Mouse (Mus musculus) liver, embryonic 16.5 days (tissue): ENCODE data around the gene Dennd2a. TPM values are rescaled to one million over a fixed set of nuclear protein-coding genes. Genes with fewer than 3 reads are reported as not detected.

Experiments used
- ATAC-seq: fragments of 200-750 bp; cut with Nextera tagmentation; 2 replicates; pipeline ENCODE4 v1.8.0; 2017; ENCODE audit warnings: low read depth, mild to moderate bottlenecking, moderate number of reproducible peaks, moderate library complexity
- H3K27ac ChIP-seq: fragments of 300-500 bp; sonication (generic); 2 replicates; pipeline ENCODE4 v1.5.1; 2014; ENCODE audit warnings: mild to moderate bottlenecking, low read length
- H3K27me3 ChIP-seq: fragments of 300-500 bp; sonication (generic); 2 replicates; pipeline ENCODE4 v1.6.1; 2014; ENCODE audit warnings: low read depth, low read length, mixed read lengths; ENCODE audit not compliant: control insufficient read depth, insufficient read depth
- H3K36me3 ChIP-seq: fragments of 300-500 bp; sonication (generic); 2 replicates; pipeline ENCODE4 v1.6.1; 2014; ENCODE audit warnings: mild to moderate bottlenecking; ENCODE audit not compliant: control insufficient read depth, insufficient read depth
- H3K4me1 ChIP-seq: fragments of 300-500 bp; sonication (generic); 2 replicates; pipeline ENCODE4 v1.6.1; 2014; ENCODE audit warnings: low read depth, low read length, mixed read lengths; ENCODE audit not compliant: control insufficient read depth
- H3K4me2 ChIP-seq: fragments of 300-500 bp; sonication (generic); 2 replicates; pipeline ENCODE4 v1.6.1; 2014; ENCODE audit warnings: low read depth, low read length, mixed read lengths
- H3K4me3 ChIP-seq: fragments of 300-500 bp; sonication (generic); 2 replicates; pipeline ENCODE4 v1.5.1; 2014; ENCODE audit warnings: low read depth, mild to moderate bottlenecking, low read length
- H3K9ac ChIP-seq: fragments of 300-500 bp; sonication (generic); 2 replicates; pipeline ENCODE4 v1.6.1; 2014; ENCODE audit warnings: low read depth, low read length
- H3K9me3 ChIP-seq: fragments of 300-500 bp; sonication (generic); replicated peaks from 2 replicates; pipeline ENCODE4 v1.6.1; 2016; ENCODE audit warnings: low read length; ENCODE audit not compliant: control insufficient read depth
- WGBS: fragments of 180-500 bp; shearing (Covaris S2); extraction: QIAGEN DNeasy Blood & Tissue Kit; methylation state at CpG from one replicate; pipeline ENCODE4 v1.1.7; 2014; ENCODE audit not compliant: insufficient replicate concordance; 5-methylcytosine and 5-hydroxymethylcytosine counted together
- polyA plus RNA-seq: library from polyadenylated mRNA; unstranded; fragments of >200 nt; fragmentation: Nextera tagmentation; extraction: Ambion mirVana; gene quantifications from 2 replicates; pipeline ENCODE4 v1.2.1, GENCODE M21; 2015

The Dennd2a gene
- polyA plus RNA-seq, 1 experiment from 2014 or later: 1.1 TPM

DNA sequence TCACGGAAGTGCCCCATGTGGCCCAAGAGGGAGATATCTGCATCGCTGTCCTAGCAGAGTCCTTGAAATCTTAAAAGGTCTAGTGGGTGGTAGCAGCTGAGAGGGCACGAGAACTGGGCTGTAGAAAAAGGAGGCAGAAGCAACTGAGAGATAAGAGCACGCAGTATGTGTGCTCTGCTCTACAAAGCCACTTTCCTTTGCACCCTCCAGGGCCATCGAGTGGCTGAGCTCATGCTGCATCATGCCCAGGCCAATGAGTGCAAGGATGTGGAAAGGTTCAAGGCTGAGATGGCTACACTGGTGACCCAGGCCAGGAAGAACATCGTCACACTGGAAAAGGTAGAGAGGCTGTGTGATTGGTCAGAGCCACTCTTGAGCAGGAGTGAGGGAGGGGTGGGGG, 27.9 kb upstream of the Dennd2a start, which contains the start of gene Gm42420:
Gene Gm42420, plus strand, starts transcription at position 237 of the 400 bp plus-strand sequence.
- no peaks in the 10 kb centered on the region for H3K9me3 ChIP-seq
- H3K27me3 ChIP-seq: no peaks in the 10 kb centered on the region
- no peak within 1 kb of the TSS for H3K27ac ChIP-seq
- H3K36me3 ChIP-seq: peaks cover 10% of the 10 kb centered on the region
- H3K4me2 ChIP-seq: no peak within 1 kb of the TSS
- 47% methylated on average over 6 of the region's 6 CpGs for WGBS
- ATAC-seq: 0 out of 2 replicates have a peak, but pooled peaks have one; percentile 14
- H3K4me1 ChIP-seq: peaks cover 17% of the 10 kb centered on the region
- no peak within 1 kb of the TSS for H3K4me3 ChIP-seq
- no peak within 1 kb of the TSS for H3K9ac ChIP-seq

DNA sequence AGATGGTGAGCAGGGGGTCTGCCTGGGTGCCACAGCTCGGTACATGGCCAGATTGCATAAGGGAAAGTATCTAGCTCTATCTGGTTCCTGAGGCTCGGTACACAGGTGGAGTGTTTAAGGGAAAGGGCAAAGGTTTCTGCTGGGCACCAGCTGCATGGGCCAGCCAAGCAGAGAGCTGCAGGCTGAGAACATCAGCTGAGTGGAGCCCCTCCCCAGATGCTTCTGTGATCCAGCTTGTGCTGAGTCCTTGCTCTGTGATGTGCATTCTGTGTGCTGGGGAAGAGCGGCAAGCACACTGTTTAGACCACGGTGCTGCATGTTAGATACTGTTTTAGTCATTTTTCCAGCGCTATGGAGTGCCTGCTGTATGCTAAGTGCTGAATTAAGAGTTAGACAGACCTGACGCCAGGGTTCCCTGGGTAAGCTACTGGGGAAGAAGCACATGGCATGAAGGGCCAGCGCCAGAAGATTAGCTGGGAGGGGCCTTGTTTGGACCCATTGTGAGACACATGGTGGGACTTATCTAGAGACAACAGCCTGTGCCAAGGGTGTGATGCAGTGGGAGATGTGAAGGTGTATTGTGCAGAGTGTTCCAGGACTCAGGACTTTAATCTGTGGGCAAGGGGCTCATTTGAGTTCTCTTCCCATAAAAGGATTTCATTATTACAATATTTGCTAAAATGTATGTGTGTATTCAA, 23.6 kb upstream of the Dennd2a start:
- H3K27me3 ChIP-seq: no peaks in the 10 kb centered on the region
- peaks cover 3% of the 10 kb centered on the region for H3K36me3 ChIP-seq
- no peaks in the 10 kb centered on the region for H3K9me3 ChIP-seq
- WGBS: 50% methylated on average over 7 of the region's 7 CpGs
- H3K4me3 ChIP-seq: no peak overlapping the region
- ATAC-seq: peak; percentile 92
- peak overlapping the region; percentile 55 for H3K27ac ChIP-seq
- H3K4me2 ChIP-seq: peak overlapping the region; percentile 19
- H3K4me1 ChIP-seq: peaks cover 17% of the 10 kb centered on the region
- H3K9ac ChIP-seq: peak overlapping the region; percentile 21; the same call in 1 of the 2 replicates

DNA sequence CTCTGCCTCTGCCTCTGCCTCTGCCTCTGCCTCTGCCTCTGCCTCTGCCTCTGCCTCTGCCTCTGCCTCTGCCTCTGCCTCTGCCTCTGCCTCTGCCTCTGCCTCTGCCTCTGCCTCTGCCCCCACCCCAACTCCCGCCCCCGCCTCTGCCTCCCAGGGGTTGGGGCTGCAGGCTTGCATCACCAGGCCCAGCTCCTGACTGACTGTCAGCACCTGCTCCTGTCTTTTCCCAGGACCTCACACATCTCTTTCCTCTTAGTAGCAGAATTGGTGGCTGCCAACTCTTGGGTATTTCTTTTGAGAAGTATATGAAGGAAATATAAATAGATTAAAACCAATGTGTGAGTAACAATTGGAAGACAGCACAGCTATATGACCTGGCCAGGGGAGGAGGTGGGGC, 22.9 kb upstream of the Dennd2a start:
- Histone ChIP-seq H3K27ac (no peak overlapping the region), H3K36me3 (peaks cover 3% of the 10 kb centered on the region), H3K9me3 (no peaks in the 10 kb centered on the region), H3K4me3 (no peak overlapping the region), H3K4me2 (no peak overlapping the region), H3K9ac (no peak overlapping the region), H3K4me1 (peaks cover 17% of the 10 kb centered on the region), H3K27me3 (no peaks in the 10 kb centered on the region)
- no peak for ATAC-seq
- 55% methylated on average over 2 of the region's 2 CpGs for WGBS

DNA sequence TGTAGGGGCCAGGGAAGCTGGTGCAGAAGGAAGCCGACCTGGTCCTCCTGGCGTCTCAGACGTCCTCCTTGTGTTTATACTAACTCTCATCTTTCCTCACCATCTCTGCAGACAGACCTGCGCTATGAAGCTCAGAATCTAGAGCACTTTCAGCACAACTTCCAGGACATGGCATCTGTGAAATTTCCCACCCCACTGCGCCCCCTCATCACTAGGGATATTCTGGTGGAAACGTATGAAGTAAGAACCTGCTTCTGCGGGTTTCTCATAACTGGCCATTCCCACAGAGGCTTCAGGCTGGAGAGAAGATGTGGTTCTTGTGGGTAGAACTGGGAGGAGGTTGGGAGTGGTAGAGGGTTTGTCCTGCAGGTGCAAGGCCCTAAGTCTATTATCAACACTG, 21.9 kb upstream of the Dennd2a start:
- H3K9me3 ChIP-seq: no peaks in the 10 kb centered on the region
- no peak overlapping the region for H3K27ac ChIP-seq
- no peaks in the 10 kb centered on the region for H3K27me3 ChIP-seq
- H3K4me3 ChIP-seq: no peak overlapping the region
- WGBS: 83% methylated on average over 7 of the region's 7 CpGs
- H3K4me2 ChIP-seq: no peak overlapping the region
- H3K9ac ChIP-seq: no peak overlapping the region
- no peak for ATAC-seq
- H3K36me3 ChIP-seq: peaks cover 3% of the 10 kb centered on the region
- H3K4me1 ChIP-seq: peaks cover 22% of the 10 kb centered on the region

DNA sequence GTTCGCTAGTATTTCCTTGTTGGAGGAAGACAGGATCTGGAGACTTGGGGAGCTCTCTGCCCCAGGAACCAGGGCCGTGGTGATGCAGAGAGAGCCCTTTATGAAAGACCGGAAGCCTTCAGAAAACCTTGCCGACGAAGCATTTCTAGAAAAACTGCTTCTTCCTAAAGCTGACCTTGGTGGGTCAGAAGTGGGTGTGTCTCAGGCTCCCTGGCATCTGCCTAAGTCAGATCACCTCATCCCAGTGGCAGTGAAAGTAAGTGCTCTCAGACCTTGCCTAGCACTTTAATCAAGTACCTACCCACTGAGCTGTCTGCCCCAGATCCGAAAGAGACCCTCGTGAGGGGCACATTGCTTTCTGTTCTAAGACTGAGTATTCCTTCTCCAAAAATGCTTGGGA, 17.3 kb upstream of the Dennd2a start:
- ATAC-seq: no peak
- WGBS: 59% methylated on average over 7 of the region's 7 CpGs
- H3K9me3 ChIP-seq: no peaks in the 10 kb centered on the region
- peak overlapping the region; percentile 94 for H3K4me2 ChIP-seq
- H3K27ac ChIP-seq: no peak overlapping the region
- peaks cover 15% of the 10 kb centered on the region for H3K4me1 ChIP-seq
- peak overlapping the region; percentile 87; the same call in 1 of the 2 replicates for H3K9ac ChIP-seq
- H3K4me3 ChIP-seq: peak overlapping the region; percentile 88
- no peaks in the 10 kb centered on the region for H3K27me3 ChIP-seq
- H3K36me3 ChIP-seq: no peaks in the 10 kb centered on the region; the same call in none of the 2 replicates

DNA sequence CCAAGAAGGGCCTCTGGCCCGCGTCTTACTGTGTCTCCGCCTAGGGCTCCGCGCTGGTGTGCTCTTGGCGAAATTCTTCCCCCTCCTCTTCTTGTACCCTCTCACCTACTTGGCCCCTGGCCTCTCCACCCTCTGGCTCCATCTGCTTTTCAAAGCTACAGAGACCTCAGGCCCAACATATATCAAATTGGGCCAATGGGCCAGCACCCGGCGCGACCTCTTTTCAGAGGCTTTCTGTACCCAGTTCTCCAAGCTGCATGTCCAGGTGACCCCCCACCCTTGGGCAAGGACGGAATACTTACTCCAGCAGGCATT, 16.8 kb upstream of the Dennd2a start:
- H3K9ac ChIP-seq: peak overlapping the region; percentile 87
- no peaks in the 10 kb centered on the region for H3K9me3 ChIP-seq
- H3K4me3 ChIP-seq: peak overlapping the region; percentile 88
- H3K27ac ChIP-seq: no peak overlapping the region; the same call in 1 of the 2 replicates
- H3K4me2 ChIP-seq: peak overlapping the region; percentile 94
- no peaks in the 10 kb centered on the region for H3K27me3 ChIP-seq
- H3K36me3 ChIP-seq: no peaks in the 10 kb centered on the region
- WGBS: 34% methylated on average over 10 of the region's 10 CpGs
- peaks cover 15% of the 10 kb centered on the region for H3K4me1 ChIP-seq
- no peak for ATAC-seq

DNA sequence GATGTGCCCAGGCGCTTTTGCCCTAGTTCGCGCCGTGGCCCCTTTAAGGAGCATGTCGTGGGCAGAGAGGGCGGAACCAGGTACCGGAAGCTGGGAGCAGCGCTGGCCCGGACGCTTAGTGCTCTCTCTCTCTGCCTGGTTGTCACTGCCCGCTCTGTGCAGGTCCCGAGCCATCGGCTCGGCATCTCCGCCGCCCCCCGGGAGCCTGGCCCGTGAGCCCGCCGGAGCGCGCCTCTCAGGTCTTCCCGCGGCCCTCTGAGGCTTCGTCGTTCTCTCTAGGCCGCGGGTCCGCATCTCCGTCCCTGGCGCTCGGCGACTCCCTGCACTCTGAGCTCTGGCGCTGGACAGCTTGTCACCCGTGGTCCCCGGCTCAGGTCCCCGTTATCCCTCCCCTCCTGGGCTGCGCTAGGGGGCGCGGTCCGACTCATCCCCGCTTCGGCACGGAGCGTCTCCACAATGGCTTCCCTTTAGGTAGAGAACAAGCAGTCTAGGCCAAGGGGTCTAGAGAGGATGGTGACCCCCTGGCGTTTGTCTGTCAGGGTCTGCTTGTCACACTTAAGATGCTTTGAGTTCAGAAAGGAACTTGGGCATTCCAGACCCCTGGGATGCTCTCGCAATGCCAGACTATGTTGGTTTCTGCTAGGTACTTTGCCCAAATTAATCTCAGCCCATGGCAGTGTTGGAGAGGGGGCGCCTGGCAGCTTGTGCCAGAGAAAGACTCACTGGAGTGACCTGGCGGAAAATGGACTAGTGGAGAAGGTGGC, 16.3 kb upstream of the Dennd2a start, which contains the start of gene Adck2:
Gene Adck2, plus strand, starts transcription at position 83 of the 764 bp plus-strand sequence.
- 1% methylated on average over 48 of the region's 49 CpGs for WGBS
- peak within 1 kb of the TSS; percentile 87 for H3K9ac ChIP-seq
- no peaks in the 10 kb centered on the region for H3K36me3 ChIP-seq
- no peaks in the 10 kb centered on the region for H3K9me3 ChIP-seq
- H3K4me3 ChIP-seq: peak within 1 kb of the TSS; percentile 88
- peak within 1 kb of the TSS; percentile 88 for H3K27ac ChIP-seq
- no peaks in the 10 kb centered on the region for H3K27me3 ChIP-seq
- peaks cover 15% of the 10 kb centered on the region for H3K4me1 ChIP-seq
- ATAC-seq: peak; percentile 93
- peak within 1 kb of the TSS; percentile 94 for H3K4me2 ChIP-seq

DNA sequence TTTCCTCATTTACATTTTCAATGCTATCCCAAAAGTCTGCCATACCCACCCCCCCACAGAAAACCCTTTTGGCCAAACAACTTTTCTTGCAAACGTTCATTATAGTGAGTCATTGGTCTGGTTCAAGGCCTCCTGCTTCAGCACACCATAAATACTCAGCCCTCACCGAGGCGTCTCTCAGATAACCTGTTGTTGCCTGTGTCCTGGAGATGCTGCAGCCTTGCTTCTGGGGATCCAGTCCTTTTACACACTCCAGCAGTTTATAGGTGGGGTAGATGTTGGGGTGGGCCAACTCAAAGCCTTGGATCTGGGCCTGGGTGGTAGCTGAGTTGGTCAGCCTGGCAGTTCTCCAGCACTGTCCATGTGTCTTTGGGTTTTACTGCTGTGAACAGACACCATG, 12.8 kb upstream of the Dennd2a start:
- Histone ChIP-seq H3K4me2 (no peak overlapping the region), H3K4me1 (peaks cover 15% of the 10 kb centered on the region), H3K9ac (no peak overlapping the region), H3K27ac (no peak overlapping the region), H3K9me3 (no peaks in the 10 kb centered on the region), H3K36me3 (no peaks in the 10 kb centered on the region), H3K4me3 (no peak overlapping the region), H3K27me3 (no peaks in the 10 kb centered on the region)
- WGBS: 53% methylated on average over 3 of the region's 3 CpGs
- ATAC-seq: no peak

DNA sequence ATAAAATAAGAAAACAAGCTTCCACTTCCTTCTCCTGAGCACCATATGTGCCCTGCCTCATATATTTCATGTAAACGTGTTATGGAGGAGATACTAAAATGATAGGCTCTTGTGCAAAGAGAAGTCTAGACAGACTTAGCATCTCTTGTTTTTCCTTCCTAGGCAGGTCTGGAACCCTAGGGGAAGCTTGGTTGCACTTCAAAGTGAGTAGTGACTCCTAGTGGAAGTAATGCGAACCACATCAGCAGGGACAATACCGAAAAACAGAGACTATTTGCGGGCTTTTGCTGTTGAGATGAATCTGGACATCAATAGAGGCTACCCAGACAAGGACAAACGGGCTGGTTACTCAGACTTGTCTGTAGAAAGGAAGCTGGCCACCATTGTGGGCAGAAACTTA, 9.9 kb upstream of the Dennd2a start:
- H3K27me3 ChIP-seq: no peaks in the 10 kb centered on the region
- H3K4me1 ChIP-seq: peaks cover 2% of the 10 kb centered on the region; the same call in 1 of the 2 replicates
- no peak overlapping the region for H3K9ac ChIP-seq
- no peaks in the 10 kb centered on the region for H3K36me3 ChIP-seq
- 15% methylated on average over 5 of the region's 5 CpGs for WGBS
- no peak for ATAC-seq
- H3K4me3 ChIP-seq: no peak overlapping the region
- no peak overlapping the region for H3K27ac ChIP-seq
- no peak overlapping the region for H3K4me2 ChIP-seq
- H3K9me3 ChIP-seq: no peaks in the 10 kb centered on the region
